Mouse (Mus musculus) spleen, adult 12 weeks (tissue): ENCODE data around the gene Pten.
A peak's percentile ranks its signal among the peaks of the same experiment; 100 is the strongest.
"Not testable (repeated sequence)": the region's sequence is repeated elsewhere in the genome, so short reads cannot be mapped to it uniquely, and the experiment has no call there.

Experiments
- DNase-seq: peaks from one replicate; pipeline ENCODE4 v3.0.0; 2022; ENCODE audit warnings: low spot score

Pten gene

GRCm38 (mm10) chr19:32755104-32755791 is 2.0 kb upstream of the Pten start:
- DNase-seq = no peak

GRCm38 (mm10) chr19:32755792-32756635 is 1.3 kb upstream of the Pten start:
- peak; percentile 92 for DNase-seq

GRCm38 (mm10) chr19:32756636-32756899 is 729 bp upstream of the Pten start:
- DNase-seq = no peak

GRCm38 (mm10) chr19:32757831-32758792 is 815 bp downstream of the Pten start:
- DNase-seq = peak; percentile 22

- DNase-seq = no peak
Measured at GRCm38 (mm10) chr19:32758793-32759161, 1.5 kb downstream of the Pten start.

GRCm38 (mm10) chr19:32759357-32760024 is 2.2 kb downstream of the Pten start:
- no peak for DNase-seq

- DNase-seq = no peak
Measured at GRCm38 (mm10) chr19:32760499-32760898, 3.2 kb downstream of the Pten start.

- DNase-seq = no peak
Measured at GRCm38 (mm10) chr19:32761162-32761561, 3.9 kb downstream of the Pten start.

- no peak for DNase-seq
Measured at GRCm38 (mm10) chr19:32762493-32762892, 5.2 kb downstream of the Pten start.

- DNase-seq = no peak
Measured at GRCm38 (mm10) chr19:32778411-32778810, 21.1 kb downstream of the Pten start.

GRCm38 (mm10) chr19:32779131-32779530 is 21.8 kb downstream of the Pten start:
- no peak for DNase-seq

- no peak for DNase-seq
Measured at GRCm38 (mm10) chr19:32781305-32782071, 24.2 kb downstream of the Pten start.

- DNase-seq = not testable (repeated sequence)
Measured at GRCm38 (mm10) chr19:32787388-32787787, 30.1 kb downstream of the Pten start.

GRCm38 (mm10) chr19:32788016-32788415 is 30.7 kb downstream of the Pten start:
- DNase-seq = not testable (repeated sequence)

- DNase-seq = no peak
Measured at GRCm38 (mm10) chr19:32789535-32789934, 32.2 kb downstream of the Pten start.

GRCm38 (mm10) chr19:32792610-32793009 is 35.3 kb downstream of the Pten start:
- DNase-seq = no peak

GRCm38 (mm10) chr19:32793901-32794300 is 36.6 kb downstream of the Pten start:
- no peak for DNase-seq

GRCm38 (mm10) chr19:32800557-32800956 is 43.3 kb downstream of the Pten start:
- no peak for DNase-seq

- DNase-seq = no peak
Measured at GRCm38 (mm10) chr19:32804703-32805102, 47.4 kb downstream of the Pten start.

GRCm38 (mm10) chr19:32807610-32808009 is 50.3 kb downstream of the Pten start:
- DNase-seq = no peak

GRCm38 (mm10) chr19:32808690-32809089 is 51.4 kb downstream of the Pten start:
- no peak for DNase-seq
